Mouse (Mus musculus) neural tube, embryonic 13.5 days (tissue): ENCODE data around the gene Tfap2c. TPM values are rescaled to one million over a fixed set of nuclear protein-coding genes. Genes with fewer than 3 reads are reported as not detected.

Experiments used
- ATAC-seq: fragments of 200-750 bp; cut with Nextera tagmentation; 2 replicates; pipeline ENCODE4 v1.8.0; 2017; ENCODE audit warnings: low read depth, mild to moderate bottlenecking, moderate TSS enrichment, moderate library complexity
- H3K27ac ChIP-seq: fragments of 300-500 bp; sonication (generic); replicated peaks from 2 replicates; pipeline ENCODE4 v1.5.1; 2015; ENCODE audit warnings: moderate library complexity, mild to moderate bottlenecking, inconsistent platforms
- H3K27me3 ChIP-seq: fragments of 300-500 bp; sonication (generic); 2 replicates; pipeline ENCODE4 v1.6.1; 2015; ENCODE audit warnings: mild to moderate bottlenecking, inconsistent platforms
- H3K36me3 ChIP-seq: fragments of 300-500 bp; sonication (generic); 2 replicates; pipeline ENCODE4 v1.6.1; 2015; ENCODE audit warnings: mild to moderate bottlenecking, inconsistent platforms
- H3K4me1 ChIP-seq: fragments of 300-500 bp; sonication (generic); replicated peaks from 2 replicates; pipeline ENCODE4 v1.6.1; 2015; ENCODE audit warnings: inconsistent platforms
- H3K4me2 ChIP-seq: fragments of 300-500 bp; sonication (generic); 2 replicates; pipeline ENCODE4 v1.6.1; 2015; ENCODE audit warnings: inconsistent platforms, mild to moderate bottlenecking, moderate library complexity
- H3K4me3 ChIP-seq: fragments of 300-500 bp; sonication (generic); 2 replicates; pipeline ENCODE4 v1.5.1; 2015; ENCODE audit warnings: mild to moderate bottlenecking, inconsistent platforms
- H3K9ac ChIP-seq: fragments of 300-500 bp; sonication (generic); 2 replicates; pipeline ENCODE4 v1.6.1; 2015; ENCODE audit warnings: moderate library complexity, mild to moderate bottlenecking, inconsistent platforms
- H3K9me3 ChIP-seq: fragments of 300-500 bp; sonication (generic); 2 replicates; pipeline ENCODE4 v1.6.1; 2016; ENCODE audit warnings: inconsistent platforms
- WGBS: fragments of 180-500 bp; shearing (Covaris S2); methylation state at CpG from one replicate; pipeline ENCODE4 v1.1.7; 2015; 5-methylcytosine and 5-hydroxymethylcytosine counted together
- polyA plus RNA-seq: library from polyadenylated mRNA; unstranded; fragments of >200 nt; fragmentation: Nextera tagmentation; extraction: Ambion mirVana; gene quantifications from 2 replicates; pipeline ENCODE4 v1.2.1, GENCODE M21; 2015

The Tfap2c gene
- polyA plus RNA-seq, 1 experiment from 2014 or later, result 0.60 TPM

GRCm38 (mm10) chr2:172594326-172594725, 44.9 kb downstream of the Tfap2c start:
- ATAC-seq, result no peak
- Histone ChIP-seq H3K36me3 (no peaks in the 10 kb centered on the region), H3K9ac (no peak overlapping the region), H3K4me2 (no peak overlapping the region), H3K9me3 (no peaks in the 10 kb centered on the region), H3K4me3 (no peak overlapping the region), H3K27me3 (peaks cover 2% of the 10 kb centered on the region; the same call in 1 of the 2 replicates), H3K27ac (no peak overlapping the region), H3K4me1 (no peaks in the 10 kb centered on the region)
- 85% methylated on average over 7 of the region's 7 CpGs for WGBS

GRCm38 (mm10) chr2:172597056-172597455, 47.7 kb downstream of the Tfap2c start:
- no peak overlapping the region for H3K4me2 ChIP-seq
- H3K27me3 ChIP-seq, result peaks cover 2% of the 10 kb centered on the region; the same call in 1 of the 2 replicates
- 66% methylated on average over 7 of the region's 7 CpGs for WGBS
- no peak overlapping the region for H3K9ac ChIP-seq
- H3K9me3 ChIP-seq, result no peaks in the 10 kb centered on the region
- H3K4me3 ChIP-seq, result no peak overlapping the region
- no peaks in the 10 kb centered on the region for H3K36me3 ChIP-seq
- H3K4me1 ChIP-seq, result no peaks in the 10 kb centered on the region
- H3K27ac ChIP-seq, result no peak overlapping the region
- ATAC-seq, result no peak

- Histone ChIP-seq H3K27me3 (peaks cover 2% of the 10 kb centered on the region; the same call in 1 of the 2 replicates), H3K9ac (no peak overlapping the region), H3K4me2 (no peak overlapping the region), H3K36me3 (no peaks in the 10 kb centered on the region), H3K4me1 (no peaks in the 10 kb centered on the region), H3K27ac (no peak overlapping the region), H3K4me3 (no peak overlapping the region), H3K9me3 (no peaks in the 10 kb centered on the region)
- no peak for ATAC-seq
- 90% methylated on average over 9 of the region's 9 CpGs for WGBS
These were observed 48.5 kb downstream of the Tfap2c start for GRCm38 (mm10) chr2:172597881-172598280.

GRCm38 (mm10) chr2:172604625-172605024, 55.2 kb downstream of the Tfap2c start:
- ATAC-seq, result no peak
- H3K9ac ChIP-seq, result no peak overlapping the region

GRCm38 (mm10) chr2:172605642-172606041, 56.2 kb downstream of the Tfap2c start:
- Histone ChIP-seq H3K36me3 (no peaks in the 10 kb centered on the region), H3K9me3 (no peaks in the 10 kb centered on the region), H3K4me2 (no peak overlapping the region), H3K4me3 (no peak overlapping the region), H3K9ac (no peak overlapping the region), H3K4me1 (no peaks in the 10 kb centered on the region), H3K27ac (no peak overlapping the region), H3K27me3 (no peaks in the 10 kb centered on the region)
- WGBS, result 64% methylated on average over 7 of the region's 7 CpGs
- no peak for ATAC-seq

More at GRCm38 (mm10) chr2:172604625-172605024, 55.2 kb downstream of the Tfap2c start:
- Histone ChIP-seq H3K4me1 (no peaks in the 10 kb centered on the region), H3K27ac (no peak overlapping the region), H3K4me2 (no peak overlapping the region), H3K27me3 (no peaks in the 10 kb centered on the region), H3K4me3 (no peak overlapping the region), H3K9me3 (no peaks in the 10 kb centered on the region), H3K36me3 (no peaks in the 10 kb centered on the region)
- WGBS, result 94% methylated on average over 3 of the region's 3 CpGs

- 79% methylated on average over 11 of the region's 11 CpGs for WGBS
- no peak overlapping the region for H3K9ac ChIP-seq
These were observed 58.3 kb downstream of the Tfap2c start for GRCm38 (mm10) chr2:172607710-172608109.

More at GRCm38 (mm10) chr2:172607710-172608109, 58.3 kb downstream of the Tfap2c start:
- Histone ChIP-seq H3K9me3 (no peaks in the 10 kb centered on the region), H3K27me3 (peaks cover 8% of the 10 kb centered on the region), H3K27ac (no peak overlapping the region), H3K4me1 (no peaks in the 10 kb centered on the region), H3K4me2 (no peak overlapping the region), H3K36me3 (no peaks in the 10 kb centered on the region), H3K4me3 (no peak overlapping the region)
- ATAC-seq, result no peak

Other genes with a start within 250 kb of the Tfap2c start
- gene Fam210b, start 204.0 kb upstream of the Tfap2c start, polyA plus RNA-seq, result 29.9 and 33.0 TPM in 2 replicates
- 20.9 and 23.3 TPM in 2 replicates for gene Aurka, start 179.1 kb upstream of the Tfap2c start, polyA plus RNA-seq
- 26.3 and 30.5 TPM in 2 replicates for gene Cstf1, start 178.9 kb upstream of the Tfap2c start, polyA plus RNA-seq
- 0.22 and 0.46 TPM in 2 replicates for gene Cass4, start 155.8 kb upstream of the Tfap2c start, polyA plus RNA-seq
- gene Rtf2, start 109.0 kb upstream of the Tfap2c start, polyA plus RNA-seq, result 103 and 105 TPM in 2 replicates
- 0.61 and 1.1 TPM in 2 replicates for gene Gcnt7, start 91.0 kb upstream of the Tfap2c start, polyA plus RNA-seq
- 0.49 TPM in 1 of 2 replicates, not detected in the other for gene Fam209, start 77.1 kb upstream of the Tfap2c start, polyA plus RNA-seq